Mouse (Mus musculus) brain, adult 2 months (tissue): Measurements from ENCODE around the gene Lingo2.

Experiments
- DNase-seq: peaks from one replicate; pipeline ENCODE4 v3.0.0; 2011; ENCODE audit warnings: low read depth, low spot score

The Lingo2 gene

GRCm38 (mm10) chr4:36560997-36561396 lies 390.6 kb downstream of the Lingo2 start:
- no peak for DNase-seq

- DNase-seq, result no peak
Measured at GRCm38 (mm10) chr4:36540664-36541360, 410.7 kb downstream of the Lingo2 start.

DNA sequence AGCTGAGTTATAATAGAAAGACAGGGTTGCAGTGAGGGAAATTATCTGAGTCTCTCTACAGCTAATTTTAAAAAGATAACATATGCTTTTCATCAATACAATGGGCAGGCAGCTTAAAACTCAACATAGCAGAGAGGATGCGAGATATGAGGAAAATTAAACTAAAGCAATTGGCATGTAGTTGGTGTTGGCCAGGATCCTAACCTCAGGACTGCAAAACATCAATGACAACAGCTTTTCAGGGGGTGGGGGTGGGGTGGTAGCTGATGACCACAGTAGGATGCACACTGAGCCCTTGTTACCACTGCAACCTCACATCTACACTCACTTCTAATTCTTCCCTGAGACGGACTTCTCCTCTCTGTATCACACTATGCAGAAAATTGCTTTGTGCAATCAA lies 417.7 kb downstream of the Lingo2 start:
- no peak for DNase-seq

DNA sequence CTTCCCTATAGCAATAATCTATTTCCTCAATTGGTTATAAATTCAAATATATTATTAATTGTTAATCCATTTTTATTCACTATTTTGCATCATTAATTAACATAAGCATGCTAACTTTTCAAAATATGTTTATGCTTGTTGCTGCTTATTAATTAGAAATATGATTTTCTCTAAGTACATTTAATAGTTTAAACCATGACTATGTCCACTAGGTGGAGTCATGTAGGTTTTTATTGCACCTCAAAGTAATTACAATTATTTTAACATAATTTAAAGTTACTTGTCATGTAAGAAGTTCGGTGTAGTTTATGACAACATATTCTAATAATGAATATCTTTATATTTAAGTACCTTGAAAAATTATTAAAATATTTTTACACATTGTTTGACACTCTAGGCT lies 461.3 kb downstream of the Lingo2 start:
- DNase-seq, result no peak

DNA sequence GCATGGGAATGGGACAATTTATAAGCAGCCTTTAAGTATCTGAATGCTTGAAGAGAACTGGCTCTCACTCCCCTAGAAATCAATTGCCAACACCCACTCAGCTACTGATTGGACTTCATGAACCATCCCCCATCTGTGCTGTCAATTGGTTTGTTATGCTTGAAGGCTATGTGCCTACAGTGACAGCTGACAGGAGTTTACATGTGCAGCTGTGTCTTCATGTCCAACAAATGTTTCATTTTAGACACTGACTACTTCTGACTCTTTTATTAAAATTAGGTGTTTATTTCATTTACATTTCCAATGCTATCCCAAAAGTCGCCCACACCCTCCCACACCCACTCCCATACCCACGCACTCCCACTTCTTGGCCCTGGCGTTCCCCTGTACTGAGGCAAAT lies 516.3 kb downstream of the Lingo2 start:
- peak; percentile 52 for DNase-seq

DNA sequence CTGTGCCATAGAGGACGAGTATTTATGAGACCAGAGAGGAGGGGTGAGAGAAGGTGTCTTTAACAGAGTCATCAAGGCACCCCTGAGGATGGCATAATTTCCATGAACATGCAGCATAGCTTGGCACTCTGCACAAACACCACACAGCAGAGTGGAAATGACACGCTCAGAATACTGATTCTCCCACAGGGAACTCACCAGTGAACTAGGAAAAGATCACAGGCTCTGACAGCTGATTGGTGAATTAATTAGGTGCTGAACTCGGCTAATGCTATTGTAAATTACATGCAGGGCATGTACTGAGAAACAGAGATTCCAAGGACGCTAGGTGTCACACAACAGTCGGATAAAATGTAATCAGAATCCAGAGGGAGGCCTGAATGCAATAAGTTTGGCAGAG lies 525.4 kb downstream of the Lingo2 start:
- DNase-seq, result peak; percentile 4

GRCm38 (mm10) chr4:36407350-36407749 lies 544.2 kb downstream of the Lingo2 start:
- no peak for DNase-seq

GRCm38 (mm10) chr4:36368925-36369324 lies 582.6 kb downstream of the Lingo2 start:
- peak; percentile 25 for DNase-seq

DNA sequence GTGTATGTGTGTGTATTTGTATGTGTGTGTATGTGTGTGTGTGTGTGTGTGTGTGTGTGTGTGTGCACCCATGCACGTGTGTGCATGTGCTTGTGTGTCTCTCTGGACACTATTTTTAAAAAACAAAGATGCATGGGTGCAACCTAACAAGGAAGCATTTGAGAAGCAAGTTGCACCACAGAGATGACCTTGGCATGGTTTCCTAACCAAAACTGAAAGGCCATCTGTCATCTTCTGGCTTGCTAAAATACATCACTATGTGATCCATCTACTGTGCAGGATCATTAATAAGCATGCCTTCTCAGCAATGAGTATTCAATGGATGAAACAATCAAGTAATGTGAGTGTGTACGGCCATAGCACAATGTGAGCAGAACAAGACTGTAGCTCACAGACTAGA lies 597.1 kb downstream of the Lingo2 start:
- DNase-seq, result no peak

- DNase-seq, result no peak
Measured at GRCm38 (mm10) chr4:36331741-36332140, 619.8 kb downstream of the Lingo2 start.

GRCm38 (mm10) chr4:36325603-36326002 lies 625.9 kb downstream of the Lingo2 start:
- DNase-seq, result peak; percentile 46

- no peak for DNase-seq
Measured at GRCm38 (mm10) chr4:36313067-36313466, 638.5 kb downstream of the Lingo2 start.

DNA sequence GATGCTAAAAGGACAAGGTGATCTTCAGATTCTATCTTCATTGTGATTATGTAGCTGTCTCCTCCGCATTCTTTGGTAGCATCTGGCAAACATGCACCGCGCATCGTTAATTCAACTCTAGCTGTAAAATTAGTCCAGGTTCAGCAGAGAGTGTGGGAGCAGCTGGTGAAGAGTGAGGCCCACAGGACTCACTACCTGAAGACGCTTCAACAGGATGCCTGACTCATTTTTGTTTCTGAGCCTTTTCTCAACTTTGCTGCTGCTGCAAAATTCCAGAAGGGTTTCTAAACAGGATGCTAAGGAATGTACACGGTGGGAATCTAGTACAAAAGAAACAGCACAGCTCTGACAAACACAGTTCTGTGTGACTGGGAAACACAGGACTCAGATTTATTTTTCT lies 640.1 kb downstream of the Lingo2 start:
- DNase-seq, result peak; percentile 66

DNA sequence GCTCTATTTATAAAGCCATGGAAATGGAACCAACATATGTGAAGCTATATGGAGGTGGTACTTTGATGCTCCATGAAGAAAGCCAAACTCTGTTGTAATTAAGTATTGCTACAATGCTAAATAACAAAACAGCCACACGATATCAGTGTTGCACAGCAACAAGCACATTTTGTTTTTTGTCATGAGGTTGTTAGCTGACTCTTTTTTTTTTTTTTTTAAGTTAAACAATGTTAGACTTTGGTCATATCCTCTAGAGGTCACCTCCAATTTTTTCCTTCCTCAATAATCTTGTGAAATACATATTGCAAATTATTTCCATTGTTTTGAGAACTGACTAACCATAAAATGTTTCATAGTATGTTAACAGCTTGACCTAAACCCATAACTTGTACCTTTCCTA lies 646.3 kb downstream of the Lingo2 start:
- no peak for DNase-seq

DNA sequence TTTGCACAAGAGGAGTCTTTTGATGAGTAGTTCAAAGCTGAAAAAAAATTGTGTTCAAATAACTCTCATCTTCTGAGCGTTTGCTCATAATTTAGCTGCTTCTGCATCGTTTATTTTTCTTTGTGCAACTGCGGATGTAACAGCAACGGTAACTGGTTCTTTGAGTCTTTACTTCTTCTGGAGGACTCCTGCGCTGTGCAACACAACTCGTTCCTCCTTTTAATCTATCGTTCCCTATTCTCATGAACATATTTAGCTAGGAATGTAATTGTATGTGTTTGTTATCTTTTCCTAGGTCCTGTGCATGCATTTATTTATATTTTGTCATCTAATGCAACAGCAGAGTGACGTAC lies 661.9 kb downstream of the Lingo2 start:
- peak; percentile 12 for DNase-seq

GRCm38 (mm10) chr4:36288813-36289700 lies 662.5 kb downstream of the Lingo2 start:
- DNase-seq, result peak; percentile 86

DNA sequence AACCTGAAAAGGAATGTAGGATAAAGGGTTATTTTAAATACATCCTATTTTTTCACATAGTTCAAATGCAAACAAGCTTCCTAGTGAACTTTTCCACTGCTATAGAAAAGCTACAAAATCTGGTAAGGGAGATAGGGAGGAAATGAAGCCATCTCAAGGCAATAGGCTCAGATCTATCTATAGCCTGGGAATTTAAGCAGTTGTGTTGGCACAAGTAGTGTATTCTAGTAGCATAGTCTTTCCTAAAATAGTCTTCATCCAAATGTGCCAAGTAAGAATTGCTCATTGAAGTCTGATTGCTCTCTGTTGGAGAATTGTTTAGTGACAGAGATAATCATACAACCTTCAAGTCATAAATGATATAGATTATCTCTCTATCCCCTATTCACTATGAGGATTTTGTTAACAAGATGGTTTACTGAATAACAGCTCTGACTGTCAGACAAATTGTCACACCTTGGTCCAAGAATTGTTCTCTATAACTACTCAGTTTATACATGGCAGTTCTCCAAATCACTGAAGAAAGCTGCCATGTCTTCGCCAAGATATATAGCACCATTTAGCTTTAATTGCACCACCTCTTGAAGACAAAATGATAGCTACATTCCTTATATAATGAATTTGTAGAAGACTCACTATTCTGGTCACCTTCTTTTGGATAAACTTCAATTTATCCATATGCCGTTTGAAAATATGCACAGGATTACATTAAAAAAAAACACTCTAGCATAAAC lies 688.9 kb downstream of the Lingo2 start:
- DNase-seq, result peak; percentile 59

GRCm38 (mm10) chr4:36186231-36186922 lies 765.2 kb downstream of the Lingo2 start:
- DNase-seq, result peak; percentile 76

GRCm38 (mm10) chr4:36183643-36184042 lies 767.9 kb downstream of the Lingo2 start:
- DNase-seq, result peak; percentile 77

- DNase-seq, result peak; percentile 49
Measured at GRCm38 (mm10) chr4:36170099-36170498, 781.4 kb downstream of the Lingo2 start.

DNA sequence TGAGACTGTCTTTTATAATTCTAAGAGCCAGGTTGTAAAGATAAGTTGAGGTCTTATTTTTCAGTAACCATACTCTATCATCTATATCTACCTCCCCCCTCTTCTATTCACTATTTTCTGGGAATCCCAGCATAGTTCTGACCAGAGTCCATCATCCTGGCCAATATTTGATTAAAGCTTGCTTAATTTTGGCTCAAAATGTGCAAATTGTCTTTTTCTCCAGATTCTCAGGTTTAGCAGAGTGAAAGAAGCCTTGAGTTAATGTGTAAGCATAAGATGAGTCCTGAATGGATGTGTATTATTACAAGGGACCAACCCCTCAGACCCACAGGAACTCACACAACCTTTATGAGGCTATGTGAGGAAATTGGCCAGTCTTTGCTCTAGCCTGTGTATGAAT lies 820.2 kb downstream of the Lingo2 start:
- DNase-seq, result no peak

- DNase-seq, result no peak
Measured at GRCm38 (mm10) chr4:36095482-36095881, 856.1 kb downstream of the Lingo2 start.
